Mouse (Mus musculus) C2C12 (cell line): Measurements from ENCODE around the gene Gap43.

Experiments
- CTCF ChIP-seq: IDR thresholded peaks from one replicate; pipeline ENCODE4 v1.5.1; 2011; ENCODE audit not compliant: control insufficient read depth, insufficient read depth, insufficient read length
- MAX ChIP-seq: IDR thresholded peaks from one replicate; pipeline ENCODE4 v1.6.1; 2011; ENCODE audit warnings: mild to moderate bottlenecking, control low read depth
- MYOG ChIP-seq: IDR thresholded peaks from one replicate; pipeline ENCODE4 v1.6.1; 2011; ENCODE audit not compliant: control insufficient read depth, insufficient read length; ENCODE audit errors: extremely low read depth

DNA sequence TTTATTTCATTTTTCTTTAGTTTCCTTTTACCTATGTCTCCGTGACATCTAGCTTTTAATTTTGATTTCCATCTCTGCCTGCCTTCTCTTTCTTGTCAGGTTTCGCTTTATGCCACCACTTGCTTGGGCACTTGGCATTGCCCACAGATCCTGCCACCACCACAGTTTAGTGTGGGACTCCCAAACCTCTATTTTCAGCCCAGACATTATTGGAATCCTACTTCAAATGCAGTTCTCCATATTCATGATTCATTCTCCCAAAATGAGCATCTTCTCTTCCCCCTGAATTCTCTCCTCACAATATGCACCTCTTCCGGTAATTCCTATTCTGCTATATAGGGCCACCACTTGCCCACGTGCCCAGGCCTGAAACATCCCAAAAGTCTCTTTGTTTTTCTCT is 17.6 kb upstream of the Gap43 start:
- TF ChIP-seq CTCF (no peak), MAX (no peak), MYOG (no peak)
